Mouse (Mus musculus): Measurements from ENCODE around the gene Ptpn22. TPM values are rescaled to one million over a fixed set of nuclear protein-coding genes. Genes with fewer than 3 reads are reported as not detected.
"Not testable (repeated sequence)": the region's sequence is repeated elsewhere in the genome, so short reads cannot be mapped to it uniquely, and the experiment has no call there.

Ptpn22 gene
- polyA plus RNA-seq, 1 experiment from 2014 or later, result 0.28 TPM

GRCm38 (mm10) chr3:103839711-103840110 lies 19.9 kb upstream of the Ptpn22 start:
- ATAC-seq (replicated peaks), result no peak
- no peak overlapping the region for H3K4me2 ChIP-seq (replicated peaks)
- WGBS, result 88% methylated on average over 6 of the region's 6 CpGs

GRCm38 (mm10) chr3:103840195-103840594 lies 19.4 kb upstream of the Ptpn22 start:
- not testable (repeated sequence) for H3K27ac ChIP-seq (replicated peaks); H3K4me2 ChIP-seq (replicated peaks); H3K9ac ChIP-seq (replicated peaks); H3K4me3 ChIP-seq; H3K36me3 ChIP-seq; H3K27me3 ChIP-seq; ATAC-seq (replicated peaks); H3K4me1 ChIP-seq; H3K9me3 ChIP-seq
- 78% methylated on average over 3 of the region's 3 CpGs for WGBS

More at GRCm38 (mm10) chr3:103839711-103840110, 19.9 kb upstream of the Ptpn22 start:
- Histone ChIP-seq H3K9ac (replicated peaks) (no peak overlapping the region), H3K4me3 (no peak overlapping the region), H3K27me3 (no peaks in the 10 kb centered on the region), H3K36me3 (no peaks in the 10 kb centered on the region), H3K4me1 (no peaks in the 10 kb centered on the region), H3K9me3 (no peaks in the 10 kb centered on the region), H3K27ac (replicated peaks) (no peak overlapping the region)

GRCm38 (mm10) chr3:103840946-103841345 lies 18.6 kb upstream of the Ptpn22 start:
- H3K4me1 ChIP-seq; H3K36me3 ChIP-seq; H3K4me2 ChIP-seq (replicated peaks); H3K27me3 ChIP-seq; H3K9me3 ChIP-seq; H3K27ac ChIP-seq (replicated peaks); ATAC-seq (replicated peaks); H3K9ac ChIP-seq (replicated peaks); H3K4me3 ChIP-seq: not testable (repeated sequence)
- 92% methylated on average over 7 of the region's 7 CpGs for WGBS

- no peaks in the 10 kb centered on the region for H3K4me1 ChIP-seq
- no peak overlapping the region for H3K4me3 ChIP-seq
- no peaks in the 10 kb centered on the region for H3K27me3 ChIP-seq
- H3K9me3 ChIP-seq, result no peaks in the 10 kb centered on the region
- WGBS, result 83% methylated on average over 9 of the region's 9 CpGs
- H3K36me3 ChIP-seq, result no peaks in the 10 kb centered on the region
- no peak overlapping the region for H3K27ac ChIP-seq (replicated peaks)
- H3K4me2 ChIP-seq (replicated peaks), result no peak overlapping the region
- no peak for ATAC-seq (replicated peaks)
- H3K9ac ChIP-seq (replicated peaks), result no peak overlapping the region
Observed at GRCm38 (mm10) chr3:103850644-103851363, 8.8 kb upstream of the Ptpn22 start.

- Histone ChIP-seq H3K27ac (replicated peaks) (no peak overlapping the region), H3K36me3 (no peaks in the 10 kb centered on the region), H3K9ac (replicated peaks) (no peak overlapping the region), H3K9me3 (no peaks in the 10 kb centered on the region), H3K4me3 (no peak overlapping the region), H3K4me2 (replicated peaks) (no peak overlapping the region), H3K4me1 (no peaks in the 10 kb centered on the region), H3K27me3 (no peaks in the 10 kb centered on the region)
- no peak for ATAC-seq (replicated peaks)
- WGBS, result 93% methylated on average over 6 of the region's 6 CpGs
Observed at GRCm38 (mm10) chr3:103851481-103851880, 8.1 kb upstream of the Ptpn22 start.

- Histone ChIP-seq H3K4me3 (no peak overlapping the region), H3K36me3 (no peaks in the 10 kb centered on the region), H3K4me2 (replicated peaks) (no peak overlapping the region), H3K27ac (replicated peaks) (no peak overlapping the region), H3K9ac (replicated peaks) (no peak overlapping the region), H3K4me1 (no peaks in the 10 kb centered on the region), H3K27me3 (no peaks in the 10 kb centered on the region), H3K9me3 (no peaks in the 10 kb centered on the region)
- no peak for ATAC-seq (replicated peaks)
- WGBS, result 89% methylated on average over 8 of the region's 8 CpGs
Observed at GRCm38 (mm10) chr3:103851882-103852281, 7.7 kb upstream of the Ptpn22 start.

GRCm38 (mm10) chr3:103852565-103853299 lies 6.9 kb upstream of the Ptpn22 start:
- no peak for ATAC-seq (replicated peaks)
- no peak overlapping the region for H3K9ac ChIP-seq (replicated peaks)
- no peaks in the 10 kb centered on the region for H3K9me3 ChIP-seq
- H3K36me3 ChIP-seq, result no peaks in the 10 kb centered on the region
- 52% methylated on average over 3 of the region's 3 CpGs for WGBS
- no peaks in the 10 kb centered on the region for H3K27me3 ChIP-seq
- H3K4me2 ChIP-seq (replicated peaks), result no peak overlapping the region
- no peaks in the 10 kb centered on the region for H3K4me1 ChIP-seq
- H3K4me3 ChIP-seq, result no peak overlapping the region
- no peak overlapping the region for H3K27ac ChIP-seq (replicated peaks)

GRCm38 (mm10) chr3:103853804-103854203 lies 5.8 kb upstream of the Ptpn22 start:
- 71% methylated on average over 8 of the region's 8 CpGs for WGBS
- H3K4me1 ChIP-seq, result no peaks in the 10 kb centered on the region

GRCm38 (mm10) chr3:103857036-103857805 lies 2.4 kb upstream of the Ptpn22 start:
- Histone ChIP-seq H3K36me3 (no peaks in the 10 kb centered on the region), H3K27ac (replicated peaks) (no peak overlapping the region), H3K27me3 (no peaks in the 10 kb centered on the region), H3K4me2 (replicated peaks) (no peak overlapping the region), H3K4me3 (no peak overlapping the region), H3K4me1 (0 out of 2 replicates have a peak, but pooled peaks cover 7% of the 10 kb centered on the region), H3K9me3 (no peaks in the 10 kb centered on the region), H3K9ac (replicated peaks) (no peak overlapping the region)
- no peak for ATAC-seq (replicated peaks)
- WGBS, result 90% methylated on average over 7 of the region's 7 CpGs

More at GRCm38 (mm10) chr3:103853804-103854203, 5.8 kb upstream of the Ptpn22 start:
- Histone ChIP-seq H3K9ac (replicated peaks) (no peak overlapping the region), H3K36me3 (no peaks in the 10 kb centered on the region), H3K27me3 (no peaks in the 10 kb centered on the region), H3K9me3 (no peaks in the 10 kb centered on the region), H3K4me3 (no peak overlapping the region), H3K27ac (replicated peaks) (no peak overlapping the region), H3K4me2 (replicated peaks) (no peak overlapping the region)
- ATAC-seq (replicated peaks), result no peak

- no peak overlapping the region for H3K4me2 ChIP-seq (replicated peaks)
- H3K9me3 ChIP-seq, result no peaks in the 10 kb centered on the region
- no peaks in the 10 kb centered on the region for H3K27me3 ChIP-seq
- H3K4me1 ChIP-seq, result 0 out of 2 replicates have a peak, but pooled peaks cover 7% of the 10 kb centered on the region
- ATAC-seq (replicated peaks), result no peak
- no peak overlapping the region for H3K4me3 ChIP-seq
- H3K27ac ChIP-seq (replicated peaks), result no peak overlapping the region
- 91% methylated on average over 6 of the region's 6 CpGs for WGBS
- no peak overlapping the region for H3K9ac ChIP-seq (replicated peaks)
- no peaks in the 10 kb centered on the region for H3K36me3 ChIP-seq
Observed at GRCm38 (mm10) chr3:103857977-103858563, 1.5 kb upstream of the Ptpn22 start.

GRCm38 (mm10) chr3:103859851-103860391 lies 326 bp downstream of the Ptpn22 start:
- no peak for ATAC-seq (replicated peaks)
- Histone ChIP-seq H3K27ac (replicated peaks) (no peak overlapping the region), H3K36me3 (no peaks in the 10 kb centered on the region), H3K4me1 (0 out of 2 replicates have a peak, but pooled peaks cover 7% of the 10 kb centered on the region), H3K9me3 (no peaks in the 10 kb centered on the region), H3K9ac (replicated peaks) (no peak overlapping the region), H3K4me3 (no peak overlapping the region), H3K4me2 (replicated peaks) (no peak overlapping the region), H3K27me3 (no peaks in the 10 kb centered on the region)
- WGBS, result 55% methylated on average over 6 of the region's 6 CpGs
